Mouse (Mus musculus) liver, embryonic 14.5 days (tissue): ENCODE data around the gene Srpk3. TPM values are rescaled to one million over a fixed set of nuclear protein-coding genes. Genes with fewer than 3 reads are reported as not detected.

Experiments used
- ATAC-seq: fragments of 200-750 bp; cut with Nextera tagmentation; 2 replicates; pipeline ENCODE4 v1.8.0; 2017; ENCODE audit warnings: moderate number of reproducible peaks, mild to moderate bottlenecking, moderate library complexity; ENCODE audit not compliant: insufficient read depth
- DNase-seq, 3 experiments: peaks; one replicate each; pipeline ENCODE4 v3.0.0-alpha.2; 2012 to 2013; ENCODE audit warnings: low read depth in 3 of 3, low spot score in 3 of 3
- H3K27ac ChIP-seq: fragments of 300-500 bp; sonication (generic); 2 replicates; pipeline ENCODE4 v1.5.1; 2014; ENCODE audit warnings: moderate library complexity, mild to moderate bottlenecking, control low read depth, inconsistent platforms
- H3K27me3 ChIP-seq: fragments of 300-500 bp; sonication (generic); 2 replicates; pipeline ENCODE4 v1.6.1; 2014; ENCODE audit warnings: mild to moderate bottlenecking, low read length, moderate library complexity; ENCODE audit not compliant: control insufficient read depth, insufficient read depth
- H3K36me3 ChIP-seq: fragments of 300-500 bp; sonication (generic); replicated peaks from 2 replicates; pipeline ENCODE4 v1.6.1; 2014; ENCODE audit warnings: low read depth; ENCODE audit not compliant: control insufficient read depth, insufficient read depth
- H3K4me1 ChIP-seq, 2 experiments: fragments of 200-500 bp in 1 of 2; fragments of 300-500 bp in 1 of 2; sonication (generic) in 1 of 2; replicated peaks; 2 replicates each; pipeline ENCODE4 v1.6.1; 2012 to 2014; ENCODE audit warnings: antibody characterized with exemption in 1 of 2, inconsistent platforms in 1 of 2, low read length in 1 of 2; ENCODE audit not compliant: control insufficient read depth in 2 of 2, insufficient read depth in 2 of 2
- H3K4me2 ChIP-seq: fragments of 300-500 bp; sonication (generic); 2 replicates; pipeline ENCODE4 v1.6.1; 2014; ENCODE audit warnings: low read depth, mild to moderate bottlenecking, control low read depth, moderate library complexity
- H3K4me3 ChIP-seq, 2 experiments: fragments of 200-500 bp in 1 of 2; fragments of 300-500 bp in 1 of 2; sonication (generic) in 1 of 2; 2 replicates each; pipeline ENCODE4 v1.5.1; 2012 to 2014; ENCODE audit warnings: low read depth in 2 of 2, low read length in 2 of 2, mild to moderate bottlenecking in 2 of 2, control low read depth in 1 of 2, inconsistent platforms in 1 of 2, moderate library complexity in 1 of 2; ENCODE audit not compliant: insufficient read depth in 1 of 2
- H3K9ac ChIP-seq: fragments of 300-500 bp; sonication (generic); replicated peaks from 2 replicates; pipeline ENCODE4 v1.6.1; 2014; ENCODE audit warnings: mild to moderate bottlenecking, control low read depth, moderate library complexity
- H3K9me3 ChIP-seq: fragments of 300-500 bp; sonication (generic); 2 replicates; pipeline ENCODE4 v1.6.1; 2016; ENCODE audit warnings: low read length, mixed read lengths; ENCODE audit not compliant: control insufficient read depth
- CTCF ChIP-seq: IDR thresholded peaks from 2 replicates; pipeline ENCODE4 v1.5.1; 2016; ENCODE audit warnings: antibody characterized with exemption, low read depth, control low read depth
- EP300 ChIP-seq: IDR thresholded peaks from 2 replicates; pipeline ENCODE4 v1.6.1; 2016; ENCODE audit warnings: antibody characterized with exemption, low read depth
- WGBS: fragments of 180-500 bp; shearing (Covaris S2); extraction: QIAGEN DNeasy Blood & Tissue Kit; methylation state at CpG from one replicate; pipeline ENCODE4 v1.1.7; 2014; ENCODE audit not compliant: insufficient replicate concordance; 5-methylcytosine and 5-hydroxymethylcytosine counted together
- polyA plus RNA-seq, 2 experiments: library from polyadenylated mRNA; depleted of rRNA in 1 of 2; stranded (reverse) in 1 of 2; unstranded in 1 of 2; fragments of >200 nt; fragmentation: Nextera tagmentation in 1 of 2; extraction: Ambion mirVana in 1 of 2; gene quantifications; 2 replicates each; pipeline versions ENCODE4 v1.2.1 to v1.2.3; 2012 to 2014

The Srpk3 gene
- polyA plus RNA-seq, 2 experiments = 0.05 to 0.12 TPM

DNA sequence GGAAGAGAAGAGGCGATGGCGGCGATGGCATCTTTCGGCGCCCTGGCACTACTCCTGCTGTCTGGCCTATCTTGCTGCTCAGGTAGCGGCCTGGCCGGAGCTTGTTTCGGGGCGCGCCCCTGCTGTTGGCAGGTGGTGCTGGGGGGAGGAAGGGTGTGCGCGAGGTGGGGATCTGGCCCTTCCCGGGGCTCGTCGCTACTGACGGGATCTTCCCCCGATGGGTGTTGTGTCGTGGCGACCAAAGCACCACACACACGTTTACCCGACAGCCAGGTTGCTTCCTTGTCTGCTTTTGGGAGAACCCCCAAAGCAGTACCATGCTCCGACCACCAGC lies 13.0 kb downstream of the Srpk3 start:
- no peaks in the 10 kb centered on the region for H3K9me3 ChIP-seq
- peak overlapping the region; percentile 88 for H3K27ac ChIP-seq
- 2% methylated on average over 22 of the region's 22 CpGs for WGBS
- H3K4me2 ChIP-seq = peak overlapping the region; percentile 79
- peaks cover 0 to 17% of the 10 kb centered on the region in 2 experiments; a peak in 3 of 4 replicates for H3K4me1 ChIP-seq
- no peak for DNase-seq
- TF ChIP-seq EP300 (no peak), CTCF (no peak)
- peak; percentile 40 for ATAC-seq
- H3K4me3 ChIP-seq = peak overlapping the region; percentile 77 to 97
- H3K9ac ChIP-seq = peak overlapping the region; percentile 85
- H3K27me3 ChIP-seq = no peaks in the 10 kb centered on the region
- H3K36me3 ChIP-seq = no peaks in the 10 kb centered on the region

GRCm38 (mm10) chrX:73788501-73788900 lies 14.3 kb downstream of the Srpk3 start:
- H3K4me1 ChIP-seq = peaks cover 0 to 17% of the 10 kb centered on the region in 2 experiments; a peak in 3 of 4 replicates
- no peaks in the 10 kb centered on the region for H3K36me3 ChIP-seq
- H3K27ac ChIP-seq = no peak overlapping the region
- H3K4me3 ChIP-seq = peak overlapping the region; percentile 77 to 97
- no peaks in the 10 kb centered on the region for H3K9me3 ChIP-seq
- ATAC-seq (no peak), DNase-seq (no peak)
- peak overlapping the region; percentile 79 for H3K4me2 ChIP-seq
- peak overlapping the region; percentile 85; the same call in 1 of the 2 replicates for H3K9ac ChIP-seq
- TF ChIP-seq EP300 (no peak), CTCF (no peak)
- no peaks in the 10 kb centered on the region for H3K27me3 ChIP-seq
- 67% methylated on average over 1 of the region's 1 CpGs for WGBS

- Histone ChIP-seq H3K27me3 (no peaks in the 10 kb centered on the region), H3K36me3 (no peaks in the 10 kb centered on the region), H3K4me2 (no peak overlapping the region), H3K9me3 (no peaks in the 10 kb centered on the region), H3K4me1 (peaks cover 0 to 7% of the 10 kb centered on the region in 2 experiments; a peak in 1 of 4 replicates), H3K9ac (no peak overlapping the region), H3K4me3 (no peak overlapping the region), H3K27ac (no peak overlapping the region)
- TF ChIP-seq CTCF (no peak), EP300 (no peak)
- no peak for DNase-seq
- ATAC-seq = no peak
Observed at GRCm38 (mm10) chrX:73793039-73793438, 18.8 kb downstream of the Srpk3 start.

DNA sequence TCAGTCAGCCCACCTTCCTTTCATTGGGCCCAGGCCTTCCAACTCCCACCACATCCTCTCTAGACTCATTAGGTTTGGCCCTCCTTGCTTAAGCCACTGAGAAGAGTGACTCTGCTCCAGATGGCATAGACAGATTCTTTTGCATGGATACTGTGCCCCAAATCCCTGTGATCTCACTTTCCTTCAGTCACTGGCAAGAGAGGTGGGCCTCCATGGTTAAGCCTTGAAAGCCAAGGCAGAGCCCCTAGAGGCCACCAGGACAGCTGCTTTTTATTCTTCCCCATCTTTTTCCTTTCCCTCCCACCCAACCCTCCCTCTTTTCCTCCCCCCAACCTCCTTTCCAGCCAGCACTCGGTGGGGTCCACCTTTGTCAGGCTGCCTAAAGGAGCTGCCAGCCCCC lies 19.3 kb downstream of the Srpk3 start:
- Histone ChIP-seq H3K27me3 (no peaks in the 10 kb centered on the region), H3K9me3 (no peaks in the 10 kb centered on the region), H3K27ac (no peak overlapping the region), H3K4me3 (no peak overlapping the region), H3K4me1 (0 out of 4 replicates have a peak, but pooled peaks cover 0 to 4% of the 10 kb centered on the region in 2 experiments), H3K4me2 (no peak overlapping the region), H3K9ac (no peak overlapping the region), H3K36me3 (no peaks in the 10 kb centered on the region)
- ATAC-seq = no peak
- WGBS = 23% methylated on average over 1 of the region's 1 CpGs
- DNase-seq = no peak
- no peak for TF ChIP-seq EP300
- TF ChIP-seq CTCF = no peak

DNA sequence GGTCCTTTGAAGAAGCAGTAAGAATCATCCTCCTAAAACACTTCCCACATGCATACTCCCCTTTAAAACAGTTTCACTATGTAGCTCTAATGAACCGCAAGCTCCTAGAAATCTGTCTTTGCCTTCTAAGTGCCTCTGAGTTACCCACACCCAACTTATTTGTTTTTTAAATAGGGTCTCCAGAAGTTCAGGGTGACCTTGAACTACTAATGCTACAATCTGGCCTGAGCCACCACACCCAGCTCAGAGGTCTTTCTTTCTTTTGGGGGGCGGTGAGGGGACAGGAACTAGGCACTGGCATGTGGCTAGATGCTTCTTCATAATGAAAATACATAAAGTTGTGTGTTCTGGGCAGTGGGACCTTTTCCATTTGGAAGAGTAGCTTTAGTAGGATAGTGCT lies 23.3 kb downstream of the Srpk3 start:
- TF ChIP-seq CTCF (no peak), EP300 (no peak)
- Histone ChIP-seq H3K27ac (no peak overlapping the region), H3K4me1 (no peaks in the 10 kb centered on the region), H3K27me3 (no peaks in the 10 kb centered on the region), H3K4me2 (no peak overlapping the region), H3K9me3 (no peaks in the 10 kb centered on the region), H3K4me3 (no peak overlapping the region), H3K36me3 (no peaks in the 10 kb centered on the region), H3K9ac (no peak overlapping the region)
- WGBS = 65% methylated on average over 2 of the region's 2 CpGs
- ATAC-seq (no peak), DNase-seq (no peak)
